Mouse (Mus musculus) bone marrow macrophage, adult 2 months (primary cell): ENCODE measurements at regions not wholly inside any gene's neighbourhood (a gene's known extent, or its start where the extent isn't known, plus 50 kb on each side); places are given as distances from the start of the nearest gene placed in this dataset.

Experiments
- CTCF ChIP-seq: IDR thresholded peaks from 2 replicates; pipeline ENCODE4 v1.5.1; 2012; ENCODE audit warnings: low read depth, mild to moderate bottlenecking, low read length, moderate library complexity
- POLR2A ChIP-seq: IDR thresholded peaks from 2 replicates; pipeline ENCODE4 v1.6.1; 2012; ENCODE audit warnings: mild to moderate bottlenecking, low read depth, low read length, borderline replicate concordance

DNA sequence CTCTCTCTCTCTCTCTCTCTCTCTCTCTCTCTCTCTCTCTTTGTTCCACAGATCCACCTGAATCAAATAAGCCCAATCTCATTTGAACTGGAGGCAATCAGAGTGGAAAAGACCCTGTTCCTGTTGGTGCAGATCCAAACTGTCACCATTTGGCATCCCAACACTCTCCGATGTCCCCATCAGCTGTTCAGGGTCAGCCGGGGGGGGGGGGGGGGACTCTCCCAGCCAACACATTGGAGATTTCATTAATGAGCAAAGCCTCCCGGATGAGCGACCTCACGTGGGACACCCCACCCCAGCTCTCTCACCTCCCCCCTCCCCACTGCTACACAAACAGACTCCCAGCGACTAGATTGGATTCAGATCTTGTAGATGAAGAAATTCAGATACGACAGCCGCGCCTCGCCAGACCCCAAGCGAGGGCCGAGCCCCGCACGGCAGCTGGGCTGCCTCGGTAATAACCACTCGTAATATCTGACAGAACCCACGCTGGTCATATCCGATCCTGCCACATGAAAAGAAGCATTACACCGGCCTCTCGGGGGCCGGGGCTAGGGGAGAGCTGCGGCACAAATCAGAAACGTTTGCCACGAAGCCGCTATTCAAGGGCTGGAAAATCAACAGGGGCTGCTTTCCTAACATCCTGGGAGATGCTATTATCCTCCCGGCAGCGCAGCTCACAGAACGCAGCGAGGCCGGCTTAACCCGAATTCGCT is 164.2 kb downstream of the H2al1j start:
- no peak for TF ChIP-seq CTCF
- TF ChIP-seq POLR2A, result no peak
